Mouse (Mus musculus): ENCODE measurements around the gene Rab11fip5.

- TF ChIP-seq CTCF (IDR thresholded peaks at IDR 0.05; ENCODE audit: borderline replicate concordance, control insufficient read depth, extremely low read depth, insufficient read depth, low read length, poor library complexity), result peak; percentile 80; the same call in 1 of the 2 replicates
- no peak for TF ChIP-seq POLR2A (IDR thresholded peaks at IDR 0.05; ENCODE audit: control insufficient read depth, extremely low read depth, insufficient read depth, low read length, poor library complexity)
Observed at GRCm38 (mm10) chr6:85410771-85411273, 36.4 kb upstream of the Rab11fip5 start.

Data from thymus, adult 2 months (tissue).